Mouse (Mus musculus): ENCODE data around the gene Fam222a.

- TF ChIP-seq CTCF (IDR thresholded peaks at IDR 0.05; ENCODE audit: low read depth, low read length) (peak; percentile 52), POLR2A (IDR thresholded peaks at IDR 0.05; ENCODE audit: insufficient read depth, low read length) (no peak)
Observed at GRCm38 (mm10) chr5:114631336-114631735, 63.5 kb downstream of the Fam222a start.

Measured in ES-Bruce4 (cell line).